Mouse (Mus musculus): ENCODE results near the gene Gucy2e.

DNA sequence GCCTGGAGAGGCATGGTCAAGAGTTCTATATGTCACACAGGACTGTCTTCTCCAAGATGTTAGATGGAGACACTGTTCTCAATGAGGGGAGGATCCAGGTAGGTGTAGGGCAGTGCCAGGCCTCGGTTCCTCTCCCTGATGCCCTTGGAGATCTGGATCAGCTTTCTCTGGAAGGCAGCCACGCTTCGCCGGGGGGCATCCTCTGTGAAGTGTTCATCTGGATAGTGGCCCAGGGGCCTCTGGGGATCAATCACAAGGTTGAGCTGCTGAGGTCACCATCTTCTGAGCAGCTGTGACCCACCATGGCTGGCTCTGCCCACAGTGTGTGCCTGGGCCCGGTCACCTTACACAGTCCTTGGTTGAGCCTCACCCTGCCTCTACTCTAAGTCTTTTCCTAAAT lies 51.8 kb downstream of the Gucy2e start:
- no peak for TF ChIP-seq CTCF (IDR thresholded peaks at IDR 0.05; ENCODE audit: low read depth, low read length)
- no peak for TF ChIP-seq EP300 (IDR thresholded peaks at IDR 0.05; ENCODE audit: insufficient read depth, low read depth, low read length)

Data from ES-Bruce4 (cell line).